Mouse (Mus musculus): ENCODE measurements at regions not wholly inside any gene's neighbourhood (a gene's known extent, or its start where the extent isn't known, plus 50 kb on each side); places are given as distances from the start of the nearest gene placed in this dataset.

DNA sequence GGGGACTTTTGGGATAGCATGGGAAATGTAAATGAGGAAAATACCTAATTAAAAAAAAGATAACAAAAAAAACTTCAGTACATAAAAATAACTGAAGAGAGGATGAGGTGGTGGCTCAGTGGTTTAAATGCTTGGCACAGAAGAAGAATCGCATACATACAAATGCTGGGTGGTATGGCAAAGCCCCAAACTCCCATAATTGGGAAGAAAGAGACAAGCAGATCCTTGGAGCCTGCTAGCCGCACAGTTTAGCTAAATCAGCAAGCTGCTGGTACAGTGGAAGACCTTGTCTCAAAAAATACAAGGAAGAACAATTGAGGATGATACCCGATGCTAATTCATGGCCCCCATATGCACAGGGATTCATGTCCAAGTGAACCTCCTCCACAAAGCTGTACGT, 661.7 kb upstream of the Lrrn3 start:
- DNase-seq, result no peak
- no peak overlapping the region for H3K4me3 ChIP-seq (replicated peaks; ENCODE audit: low read depth, low read length)

DNA sequence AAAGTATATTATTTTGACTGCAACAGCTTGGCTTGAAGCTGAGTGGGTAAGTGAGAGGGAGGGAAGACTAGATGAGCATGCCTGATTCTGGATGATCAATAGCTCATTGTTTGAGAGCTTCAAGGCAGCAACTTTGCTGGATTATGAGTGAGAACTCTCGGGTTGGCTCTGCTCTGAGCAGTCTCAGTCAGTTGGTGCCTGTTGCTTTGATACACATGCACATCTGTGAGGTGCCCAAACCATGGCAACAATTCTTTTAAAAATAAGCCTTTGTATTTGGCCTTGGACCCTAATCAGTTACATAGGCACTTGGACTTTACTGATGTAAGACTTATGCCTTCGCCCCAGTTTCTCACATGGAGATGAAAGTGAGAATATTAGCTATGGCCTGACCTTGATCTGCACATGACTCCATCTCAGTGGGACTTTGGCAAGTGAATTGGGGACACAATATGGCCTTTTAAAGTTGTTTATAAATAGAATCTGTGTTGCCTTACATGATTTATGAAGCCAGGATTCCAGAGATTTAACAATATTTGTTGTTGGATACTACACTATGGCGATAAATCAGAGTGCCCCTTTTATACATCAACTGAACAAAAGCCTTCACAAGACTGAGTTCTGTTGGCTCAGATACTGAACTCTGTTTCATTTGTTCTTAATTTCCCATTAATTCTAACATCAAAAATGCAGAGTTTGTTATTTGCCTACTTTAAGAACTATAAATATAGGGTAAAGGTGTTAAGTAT, 652.6 kb upstream of the Lrrn3 start:
- Histone ChIP-seq H3K4me1 (ENCODE audit: control insufficient read depth, insufficient read depth, low read length) (peaks cover 4% of the 10 kb centered on the region; the same call in 1 of the 2 replicates), H3K27me3 (ENCODE audit: control insufficient read depth, insufficient read depth, low read length) (no peaks in the 10 kb centered on the region), H3K36me3 (ENCODE audit: control insufficient read depth, insufficient read depth, low read length) (no peaks in the 10 kb centered on the region), H3K9ac (replicated peaks; ENCODE audit: low read length) (no peak overlapping the region), H3K27ac (replicated peaks; ENCODE audit: low read depth, low read length) (no peak overlapping the region), H3K4me2 (ENCODE audit: low read length) (no peak overlapping the region), H3K4me3 (replicated peaks; ENCODE audit: low read depth, low read length) (no peak overlapping the region), H3K9me3 (ENCODE audit: control insufficient read depth, low read length) (peaks cover 4% of the 10 kb centered on the region; the same call in 1 of the 2 replicates)
- peak; percentile 69; the same call in 1 of the 2 replicates for ATAC-seq (ENCODE audit: low FRiP score, low TSS enrichment)
- 42% methylated on average over 3 of the region's 3 CpGs for WGBS
- DNase-seq, result peak; percentile 19

More for the DNA sequence above, 661.7 kb upstream of the Lrrn3 start:
- no peaks in the 10 kb centered on the region for H3K27me3 ChIP-seq (ENCODE audit: control insufficient read depth, insufficient read depth, low read length)
- H3K9ac ChIP-seq (replicated peaks; ENCODE audit: low read length), result no peak overlapping the region
- 91% methylated on average over 4 of the region's 4 CpGs for WGBS
- no peaks in the 10 kb centered on the region for H3K9me3 ChIP-seq (ENCODE audit: control insufficient read depth, low read length)
- H3K4me1 ChIP-seq (ENCODE audit: control insufficient read depth, insufficient read depth, low read length), result no peaks in the 10 kb centered on the region
- H3K4me2 ChIP-seq (ENCODE audit: low read length), result no peak overlapping the region
- H3K36me3 ChIP-seq (ENCODE audit: control insufficient read depth, insufficient read depth, low read length), result no peaks in the 10 kb centered on the region
- no peak overlapping the region for H3K27ac ChIP-seq (replicated peaks; ENCODE audit: low read depth, low read length)
- no peak for ATAC-seq (ENCODE audit: low FRiP score, low TSS enrichment)

- Histone ChIP-seq H3K27me3 (ENCODE audit: control insufficient read depth, insufficient read depth, low read length) (no peaks in the 10 kb centered on the region), H3K9ac (replicated peaks; ENCODE audit: low read length) (no peak overlapping the region), H3K36me3 (ENCODE audit: control insufficient read depth, insufficient read depth, low read length) (no peaks in the 10 kb centered on the region), H3K27ac (replicated peaks; ENCODE audit: low read depth, low read length) (peak overlapping the region; percentile 63), H3K4me2 (ENCODE audit: low read length) (no peak overlapping the region), H3K9me3 (ENCODE audit: control insufficient read depth, low read length) (peaks cover 4% of the 10 kb centered on the region; the same call in 1 of the 2 replicates), H3K4me1 (ENCODE audit: control insufficient read depth, insufficient read depth, low read length) (peaks cover 4% of the 10 kb centered on the region; the same call in 1 of the 2 replicates), H3K4me3 (replicated peaks; ENCODE audit: low read depth, low read length) (no peak overlapping the region)
- DNase-seq, result no peak
- 32% methylated on average over 5 of the region's 5 CpGs for WGBS
- ATAC-seq (ENCODE audit: low FRiP score, low TSS enrichment), result no peak
Measured at GRCm38 (mm10) chr12:42138177-42138576, 651.9 kb upstream of the Lrrn3 start.

DNA sequence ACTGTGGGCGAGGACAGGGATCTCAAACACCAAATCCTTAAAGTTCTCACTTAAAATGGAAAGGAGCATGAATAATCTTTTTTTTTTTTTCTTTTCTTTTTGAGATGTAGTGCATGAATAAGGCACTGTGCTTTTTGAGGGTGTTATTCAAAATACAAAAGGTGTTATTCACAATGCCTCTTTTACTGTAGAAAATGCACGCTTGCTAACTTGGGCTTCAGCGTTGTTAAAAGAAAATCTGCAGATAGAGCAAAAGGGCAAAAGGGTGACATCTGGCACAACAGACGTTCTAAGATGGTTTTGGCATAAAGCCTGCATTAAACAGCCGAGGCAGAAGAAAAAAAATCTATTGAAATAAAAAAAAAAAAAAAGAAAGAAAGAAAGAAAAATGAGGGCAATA, 651.5 kb upstream of the Lrrn3 start:
- 13% methylated on average over 5 of the region's 5 CpGs for WGBS
- Histone ChIP-seq H3K9me3 (ENCODE audit: control insufficient read depth, low read length) (peaks cover 4% of the 10 kb centered on the region; the same call in 1 of the 2 replicates), H3K27me3 (ENCODE audit: control insufficient read depth, insufficient read depth, low read length) (no peaks in the 10 kb centered on the region), H3K4me3 (replicated peaks; ENCODE audit: low read depth, low read length) (no peak overlapping the region), H3K9ac (replicated peaks; ENCODE audit: low read length) (no peak overlapping the region), H3K36me3 (ENCODE audit: control insufficient read depth, insufficient read depth, low read length) (no peaks in the 10 kb centered on the region), H3K4me1 (ENCODE audit: control insufficient read depth, insufficient read depth, low read length) (peaks cover 4% of the 10 kb centered on the region; the same call in 1 of the 2 replicates), H3K27ac (replicated peaks; ENCODE audit: low read depth, low read length) (0 out of 2 replicates have a peak overlapping the region, but pooled peaks have one; percentile 63), H3K4me2 (ENCODE audit: low read length) (no peak overlapping the region)
- DNase-seq (peak; percentile 75), ATAC-seq (ENCODE audit: low FRiP score, low TSS enrichment) (peak; percentile 41; the same call in 1 of the 2 replicates)

DNA sequence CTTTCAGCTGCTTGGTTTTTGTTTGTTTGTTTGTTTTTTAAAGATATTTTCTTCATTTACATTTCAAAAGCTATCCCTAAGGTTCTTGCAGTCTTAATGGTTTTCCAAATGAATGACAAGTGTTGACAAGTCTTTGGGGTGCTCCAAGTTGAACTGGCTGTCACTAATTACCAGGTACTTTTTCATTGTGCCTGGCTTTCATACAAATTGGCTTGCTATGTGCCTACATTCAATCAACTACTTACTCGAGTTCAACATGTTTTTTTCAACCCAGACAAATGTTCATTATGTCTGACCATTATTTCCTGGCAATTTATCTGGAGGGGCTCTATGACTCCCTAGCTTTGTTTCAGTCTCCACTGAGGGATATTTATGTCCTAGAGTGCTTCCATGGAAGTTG, 614.0 kb upstream of the Lrrn3 start:
- no peak overlapping the region for H3K4me2 ChIP-seq (ENCODE audit: low read length)
- H3K9ac ChIP-seq (replicated peaks; ENCODE audit: low read length), result no peak overlapping the region
- no peak overlapping the region for H3K4me3 ChIP-seq (replicated peaks; ENCODE audit: low read depth, low read length)
- ATAC-seq (ENCODE audit: low FRiP score, low TSS enrichment), result no peak
- DNase-seq, result no peak
- H3K36me3 ChIP-seq (ENCODE audit: control insufficient read depth, insufficient read depth, low read length), result no peaks in the 10 kb centered on the region
- no peaks in the 10 kb centered on the region for H3K4me1 ChIP-seq (ENCODE audit: control insufficient read depth, insufficient read depth, low read length)
- H3K27ac ChIP-seq (replicated peaks; ENCODE audit: low read depth, low read length), result no peak overlapping the region
- no peaks in the 10 kb centered on the region for H3K9me3 ChIP-seq (ENCODE audit: control insufficient read depth, low read length)
- H3K27me3 ChIP-seq (ENCODE audit: control insufficient read depth, insufficient read depth, low read length), result no peaks in the 10 kb centered on the region
- WGBS, result 75% methylated on average over 1 of the region's 1 CpGs

DNA sequence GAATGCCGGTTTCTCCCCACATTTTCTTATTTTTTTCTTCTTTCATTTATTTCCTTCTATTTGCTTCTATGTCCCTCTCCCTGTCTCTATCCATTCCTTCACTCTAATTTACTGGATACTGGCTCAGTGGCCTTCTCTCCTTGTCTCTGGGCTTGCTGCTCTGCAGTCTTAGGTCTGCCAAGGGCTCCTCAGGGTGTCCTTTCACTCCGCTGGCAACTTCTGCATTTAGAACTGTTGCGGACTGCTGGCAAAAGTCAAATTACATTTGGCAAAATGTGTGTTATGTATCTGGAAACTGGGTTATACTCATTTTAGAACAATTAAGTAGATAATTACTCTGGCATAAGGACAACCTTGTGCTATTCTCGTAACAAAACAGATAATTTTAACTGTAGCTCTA, 584.2 kb upstream of the Lrrn3 start:
- no peaks in the 10 kb centered on the region for H3K27me3 ChIP-seq (ENCODE audit: control insufficient read depth, insufficient read depth, low read length)
- DNase-seq (no peak), ATAC-seq (ENCODE audit: low FRiP score, low TSS enrichment) (no peak)
- WGBS, result 93% methylated on average over 4 of the region's 4 CpGs
- no peak overlapping the region for H3K4me2 ChIP-seq (ENCODE audit: low read length)
- H3K9me3 ChIP-seq (ENCODE audit: control insufficient read depth, low read length), result no peaks in the 10 kb centered on the region
- no peak overlapping the region for H3K9ac ChIP-seq (replicated peaks; ENCODE audit: low read length)
- H3K4me1 ChIP-seq (ENCODE audit: control insufficient read depth, insufficient read depth, low read length), result no peaks in the 10 kb centered on the region
- H3K27ac ChIP-seq (replicated peaks; ENCODE audit: low read depth, low read length), result no peak overlapping the region
- H3K4me3 ChIP-seq (replicated peaks; ENCODE audit: low read depth, low read length), result no peak overlapping the region
- H3K36me3 ChIP-seq (ENCODE audit: control insufficient read depth, insufficient read depth, low read length), result no peaks in the 10 kb centered on the region

- no peak for DNase-seq
- Histone ChIP-seq H3K4me1 (ENCODE audit: control insufficient read depth, insufficient read depth, low read length) (no peaks in the 10 kb centered on the region), H3K9ac (replicated peaks; ENCODE audit: low read length) (no peak overlapping the region), H3K4me2 (ENCODE audit: low read length) (no peak overlapping the region), H3K4me3 (replicated peaks; ENCODE audit: low read depth, low read length) (no peak overlapping the region), H3K27me3 (ENCODE audit: control insufficient read depth, insufficient read depth, low read length) (no peaks in the 10 kb centered on the region), H3K27ac (replicated peaks; ENCODE audit: low read depth, low read length) (no peak overlapping the region), H3K36me3 (ENCODE audit: control insufficient read depth, insufficient read depth, low read length) (no peaks in the 10 kb centered on the region), H3K9me3 (ENCODE audit: control insufficient read depth, low read length) (no peaks in the 10 kb centered on the region)
- ATAC-seq (ENCODE audit: low FRiP score, low TSS enrichment), result no peak
Measured at GRCm38 (mm10) chr12:42063745-42064144, 577.5 kb upstream of the Lrrn3 start.

DNA sequence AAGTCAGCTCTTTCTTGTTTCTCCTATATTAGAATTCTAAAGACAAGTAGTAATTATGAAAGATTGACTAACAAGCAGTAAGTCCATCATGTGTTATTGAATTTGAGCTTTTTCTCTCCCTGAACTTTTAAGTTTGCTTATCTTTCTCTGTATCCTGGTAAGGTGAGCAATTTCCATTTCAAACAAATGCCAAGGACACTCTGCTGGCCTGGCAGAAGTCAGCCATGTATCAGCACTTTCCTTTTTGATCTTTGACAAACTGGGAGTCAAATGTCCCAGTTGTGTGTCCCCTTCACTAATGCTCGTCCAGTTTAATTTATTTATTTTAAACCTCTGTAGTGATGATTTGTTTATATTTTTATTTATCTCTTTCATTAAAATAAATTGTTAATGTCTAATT, 562.8 kb upstream of the Lrrn3 start:
- Histone ChIP-seq H3K27ac (replicated peaks; ENCODE audit: low read depth, low read length) (no peak overlapping the region), H3K9me3 (ENCODE audit: control insufficient read depth, low read length) (no peaks in the 10 kb centered on the region), H3K4me3 (replicated peaks; ENCODE audit: low read depth, low read length) (no peak overlapping the region), H3K9ac (replicated peaks; ENCODE audit: low read length) (no peak overlapping the region), H3K4me2 (ENCODE audit: low read length) (no peak overlapping the region), H3K27me3 (ENCODE audit: control insufficient read depth, insufficient read depth, low read length) (no peaks in the 10 kb centered on the region), H3K36me3 (ENCODE audit: control insufficient read depth, insufficient read depth, low read length) (no peaks in the 10 kb centered on the region), H3K4me1 (ENCODE audit: control insufficient read depth, insufficient read depth, low read length) (no peaks in the 10 kb centered on the region)
- DNase-seq (no peak), ATAC-seq (ENCODE audit: low FRiP score, low TSS enrichment) (no peak)
- WGBS, result 78% methylated on average over 1 of the region's 1 CpGs

- 66% methylated on average over 2 of the region's 2 CpGs for WGBS
Measured at GRCm38 (mm10) chr12:42027874-42028273, 541.6 kb upstream of the Lrrn3 start.

More at GRCm38 (mm10) chr12:42027874-42028273, 541.6 kb upstream of the Lrrn3 start:
- Histone ChIP-seq H3K36me3 (ENCODE audit: control insufficient read depth, insufficient read depth, low read length) (no peaks in the 10 kb centered on the region), H3K27ac (replicated peaks; ENCODE audit: low read depth, low read length) (no peak overlapping the region), H3K9me3 (ENCODE audit: control insufficient read depth, low read length) (no peaks in the 10 kb centered on the region), H3K4me1 (ENCODE audit: control insufficient read depth, insufficient read depth, low read length) (no peaks in the 10 kb centered on the region), H3K9ac (replicated peaks; ENCODE audit: low read length) (no peak overlapping the region), H3K27me3 (ENCODE audit: control insufficient read depth, insufficient read depth, low read length) (no peaks in the 10 kb centered on the region), H3K4me3 (replicated peaks; ENCODE audit: low read depth, low read length) (no peak overlapping the region), H3K4me2 (ENCODE audit: low read length) (no peak overlapping the region)
- DNase-seq (no peak), ATAC-seq (ENCODE audit: low FRiP score, low TSS enrichment) (no peak)

Measured in midbrain, embryonic 14.5 days (tissue).